Mouse (Mus musculus) kidney, adult 11 months (tissue): ENCODE data around the gene Lsg1.

ENCODE experiments used
- DNase-seq: peaks from one replicate; pipeline ENCODE4 v3.0.0; 2022

Gene Lsg1

GRCm38 (mm10) chr16:30600431-30601045 lies 13.1 kb upstream of the Lsg1 start:
- DNase-seq, result peak; percentile 45

GRCm38 (mm10) chr16:30599491-30600268 lies 12.3 kb upstream of the Lsg1 start, which contains the start of gene Fam43a:
TSS of gene Fam43a (plus strand) at chr16:30599723.
- DNase-seq, result peak; percentile 92

GRCm38 (mm10) chr16:30596959-30597681 lies 9.7 kb upstream of the Lsg1 start:
- peak; percentile 89 for DNase-seq

GRCm38 (mm10) chr16:30595835-30596557 lies 8.6 kb upstream of the Lsg1 start:
- DNase-seq, result no peak

GRCm38 (mm10) chr16:30595356-30595755 lies 8.0 kb upstream of the Lsg1 start:
- no peak for DNase-seq

GRCm38 (mm10) chr16:30591990-30592389 lies 4.6 kb upstream of the Lsg1 start:
- no peak for DNase-seq

GRCm38 (mm10) chr16:30590264-30591209 lies 3.1 kb upstream of the Lsg1 start:
- no peak for DNase-seq

- no peak for DNase-seq
Measured at GRCm38 (mm10) chr16:30586935-30587493, 378 bp downstream of the Lsg1 start.

- DNase-seq, result no peak
Measured at GRCm38 (mm10) chr16:30580765-30581164, 6.6 kb downstream of the Lsg1 start.

GRCm38 (mm10) chr16:30576392-30576791 lies 11.0 kb downstream of the Lsg1 start:
- DNase-seq, result no peak

GRCm38 (mm10) chr16:30575815-30576214 lies 11.6 kb downstream of the Lsg1 start:
- no peak for DNase-seq

- DNase-seq, result no peak
Measured at GRCm38 (mm10) chr16:30572239-30572638, 15.2 kb downstream of the Lsg1 start.

- DNase-seq, result no peak
Measured at GRCm38 (mm10) chr16:30571378-30571777, 16.0 kb downstream of the Lsg1 start.

GRCm38 (mm10) chr16:30570173-30570572 lies 17.2 kb downstream of the Lsg1 start:
- no peak for DNase-seq

GRCm38 (mm10) chr16:30565631-30566030 lies 21.8 kb downstream of the Lsg1 start:
- DNase-seq, result no peak

- no peak for DNase-seq
Measured at GRCm38 (mm10) chr16:30560601-30561000, 26.8 kb downstream of the Lsg1 start.

GRCm38 (mm10) chr16:30559312-30559992 lies 27.9 kb downstream of the Lsg1 start:
- DNase-seq, result peak; percentile 10

- no peak for DNase-seq
Measured at GRCm38 (mm10) chr16:30554109-30554508, 33.3 kb downstream of the Lsg1 start.

GRCm38 (mm10) chr16:30552621-30553338 lies 34.6 kb downstream of the Lsg1 start:
- peak; percentile 89 for DNase-seq

- DNase-seq, result no peak
Measured at GRCm38 (mm10) chr16:30550748-30551192, 36.6 kb downstream of the Lsg1 start, which contains the start of gene Tmem44. TSS of gene Tmem44 (minus strand) at chr16:30550842.
